Mouse (Mus musculus) c-Kit-positive CD71-negative TER-119-negative erythroid progenitor cells, embryonic 14.5 days (primary cell): ENCODE results near the gene Net1.
"Not testable (repeated sequence)": the region's sequence is repeated elsewhere in the genome, so short reads cannot be mapped to it uniquely, and the experiment has no call there.

ENCODE experiments used
- DNase-seq: peaks from one replicate; pipeline ENCODE4 v3.0.0-alpha.2; 2013; ENCODE audit warnings: low read depth

Gene Net1

DNA sequence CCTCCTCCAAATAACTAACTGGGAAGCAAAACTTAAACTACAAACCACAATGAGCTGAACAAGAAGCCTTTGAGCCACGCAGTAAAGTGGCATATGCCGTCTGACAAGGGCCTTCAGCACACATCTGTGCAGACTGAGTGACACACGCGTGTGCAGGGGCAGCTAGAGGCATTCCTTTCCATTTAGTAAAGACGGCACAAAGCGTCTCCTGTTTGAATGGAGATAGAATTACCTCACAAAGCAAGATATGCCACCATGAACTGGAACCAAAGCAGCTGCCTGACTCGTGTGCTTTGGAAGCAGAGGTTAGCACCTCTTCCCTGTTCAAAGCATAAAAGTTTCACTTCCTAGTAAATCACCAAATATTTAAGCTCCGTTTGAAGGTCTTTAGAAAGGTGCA, 28.0 kb downstream of the Net1 start:
- no peak for DNase-seq

DNA sequence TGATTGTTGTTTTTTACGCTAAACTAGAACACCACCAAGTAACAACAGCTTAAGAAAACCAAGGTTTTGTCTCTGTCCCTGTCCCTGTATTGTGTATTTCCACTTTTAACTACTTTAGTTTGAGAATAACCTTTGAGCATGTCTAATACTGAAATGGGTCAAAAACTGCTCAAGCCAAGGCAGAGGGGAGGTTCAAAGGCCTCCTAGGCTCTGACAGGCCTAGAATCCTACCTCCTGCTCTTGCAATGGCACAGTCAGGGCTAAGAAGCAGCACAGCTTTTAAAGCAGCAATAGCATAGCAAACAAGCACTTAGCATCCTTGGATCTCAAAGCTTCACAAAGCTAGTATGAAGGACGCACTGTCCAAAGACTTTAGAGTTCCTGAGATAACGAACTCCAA, 28.9 kb downstream of the Net1 start:
- no peak for DNase-seq

DNA sequence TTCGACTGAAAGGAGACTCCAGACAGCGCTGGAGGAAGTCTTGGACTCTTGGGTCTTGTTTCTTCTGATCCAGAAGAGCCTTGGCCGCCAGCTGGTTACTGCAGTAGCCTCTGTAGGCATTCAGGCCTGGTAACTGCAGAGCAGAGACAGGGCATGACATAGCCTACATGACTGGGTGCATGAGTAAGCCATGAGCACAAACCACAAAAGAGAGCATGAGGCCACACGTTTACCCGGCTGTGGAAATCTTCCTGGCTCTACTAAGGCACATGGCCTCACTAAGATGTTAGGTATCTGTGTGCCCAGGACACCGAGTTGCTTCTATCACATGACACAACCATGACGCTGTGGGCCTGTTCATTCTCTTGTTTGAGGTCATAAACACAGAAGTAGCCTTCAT, 31.4 kb downstream of the Net1 start:
- no peak for DNase-seq

DNA sequence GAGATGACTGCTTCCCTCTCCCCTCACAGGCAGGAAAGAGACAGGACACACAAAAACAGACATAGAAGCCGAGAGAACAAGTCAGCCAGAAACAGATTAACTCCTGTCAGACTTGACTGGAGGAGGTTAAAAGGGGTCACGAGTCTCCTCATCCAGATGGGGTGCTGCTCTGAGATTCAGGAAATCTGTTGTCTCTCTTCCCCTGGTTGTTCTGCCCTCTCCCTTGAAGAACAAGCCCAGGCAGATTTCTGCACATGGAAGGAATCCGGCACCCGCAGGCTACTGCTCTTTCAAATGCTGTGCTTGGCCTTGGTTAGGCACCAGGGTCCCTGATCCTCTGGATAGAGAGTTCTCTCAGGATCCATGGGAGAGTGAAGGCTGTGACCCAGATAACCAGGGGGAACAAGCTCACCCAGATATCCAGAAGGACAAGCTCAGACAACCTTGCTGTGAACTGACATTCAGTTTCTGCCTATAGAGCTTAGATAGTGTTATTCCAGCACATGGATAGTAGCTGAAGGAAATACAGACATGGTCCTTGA, 40.3 kb downstream of the Net1 start:
- no peak for DNase-seq

DNA sequence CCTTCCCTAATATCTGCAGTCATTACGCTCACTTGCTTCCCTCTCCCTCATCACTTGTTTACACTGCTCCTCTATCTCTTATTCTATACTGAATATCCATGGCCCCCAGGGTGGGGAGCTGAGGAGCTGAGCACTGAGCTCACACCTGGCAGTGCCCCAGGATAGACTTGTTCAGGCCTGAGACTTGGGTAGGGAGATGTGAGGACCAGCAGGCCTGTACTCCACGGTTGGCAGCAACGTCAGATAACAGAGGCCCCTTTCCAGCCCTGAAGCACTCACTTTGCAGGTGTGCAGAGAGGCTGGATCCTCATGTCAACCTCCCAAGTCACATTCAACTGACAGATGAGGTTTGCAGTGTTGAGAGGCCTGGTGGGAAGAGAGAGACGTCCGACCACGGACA, 40.8 kb downstream of the Net1 start:
- DNase-seq: no peak

DNA sequence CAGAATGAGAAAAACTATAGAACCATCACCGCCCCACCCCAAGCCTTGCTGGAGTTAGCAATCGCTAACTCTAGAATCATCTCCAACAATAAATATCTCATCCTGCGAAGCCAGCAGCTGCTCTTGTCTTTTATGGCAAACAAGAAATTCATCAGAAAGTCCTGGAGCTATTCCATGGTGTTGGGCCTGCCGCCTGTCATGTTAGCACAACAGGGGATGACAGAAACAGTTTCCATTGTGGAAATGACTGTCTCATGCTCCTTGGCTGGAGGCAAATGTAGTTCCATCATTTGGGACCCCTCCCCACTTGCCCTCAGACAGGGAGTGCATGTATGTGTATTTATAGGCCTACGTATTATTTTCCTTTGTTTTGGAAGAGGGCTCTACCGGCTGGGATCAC, 41.6 kb downstream of the Net1 start:
- DNase-seq: no peak

DNA sequence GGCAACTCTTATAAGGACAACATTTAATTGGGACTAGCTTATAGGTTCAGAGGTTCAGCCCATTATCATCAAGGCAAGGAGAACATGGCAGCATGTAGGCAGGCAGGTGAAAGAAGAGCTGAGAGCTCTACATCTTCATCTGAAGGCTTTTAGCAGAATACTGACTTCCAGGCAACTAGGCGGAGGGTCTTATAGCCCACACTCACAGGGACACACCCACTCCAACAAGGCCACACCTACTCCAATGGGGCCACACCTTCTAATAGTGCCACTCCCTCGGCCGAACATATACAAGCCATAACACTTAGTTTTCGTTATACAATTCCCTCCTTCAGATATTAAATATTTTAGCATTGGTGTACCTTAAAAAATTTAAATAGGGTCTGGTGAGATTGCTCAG, 45.2 kb downstream of the Net1 start:
- no peak for DNase-seq

- DNase-seq: no peak
These were observed 48.1 kb downstream of the Net1 start for GRCm38 (mm10) chr13:3869901-3870300.

DNA sequence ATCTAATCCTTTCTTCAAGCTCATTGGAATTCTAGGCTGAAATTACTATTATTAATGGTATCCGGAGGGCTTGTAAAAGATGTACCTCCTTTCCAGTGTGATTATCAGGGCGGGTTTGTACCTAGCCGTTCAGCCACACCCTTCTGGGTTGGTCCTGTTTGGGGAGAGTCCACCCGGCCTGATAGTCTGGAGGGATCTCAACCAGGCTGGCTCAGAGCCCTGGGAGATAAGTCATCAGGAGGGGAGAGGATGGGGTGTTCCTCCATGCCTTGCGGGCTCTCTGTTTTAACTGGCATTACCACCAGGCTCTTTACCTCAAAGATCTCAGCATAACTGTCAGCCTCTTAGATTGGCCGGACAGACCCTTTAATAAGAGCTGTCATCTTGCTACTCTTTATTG, 50.9 kb downstream of the Net1 start:
- no peak for DNase-seq

DNA sequence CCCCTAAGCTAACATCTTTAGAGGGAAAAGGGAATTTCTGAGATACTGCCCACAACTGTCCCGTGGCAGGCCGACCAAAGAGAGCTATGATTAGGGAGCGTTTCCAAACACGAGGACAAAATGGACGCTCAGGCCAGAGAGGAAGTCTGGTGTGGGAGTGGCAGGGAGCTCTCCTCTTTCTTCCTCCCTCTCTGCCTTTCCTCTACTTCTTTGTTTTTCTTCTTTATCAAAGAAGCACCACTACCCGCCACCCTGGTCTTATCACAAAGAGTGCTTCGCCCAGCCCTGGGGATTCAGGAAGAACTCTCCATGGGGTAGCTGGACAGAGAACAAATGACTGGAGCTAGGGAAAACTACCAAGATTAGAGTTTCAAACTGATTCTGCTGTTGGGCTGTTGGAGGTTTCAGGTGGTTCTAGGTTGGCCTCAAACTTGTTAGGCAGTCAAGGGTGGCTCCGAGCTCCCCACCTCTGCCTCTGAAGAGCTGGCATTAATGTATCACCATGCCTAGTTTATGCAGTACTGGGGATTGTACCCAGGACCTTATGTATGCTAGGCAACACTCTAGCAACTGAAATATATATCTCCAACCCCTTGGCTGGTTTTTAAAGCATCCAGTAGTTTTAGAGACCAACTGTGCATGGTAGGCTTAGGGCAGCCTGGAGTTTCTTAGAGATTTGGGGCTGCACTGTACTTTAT, 51.5 kb downstream of the Net1 start:
- DNase-seq: no peak

DNA sequence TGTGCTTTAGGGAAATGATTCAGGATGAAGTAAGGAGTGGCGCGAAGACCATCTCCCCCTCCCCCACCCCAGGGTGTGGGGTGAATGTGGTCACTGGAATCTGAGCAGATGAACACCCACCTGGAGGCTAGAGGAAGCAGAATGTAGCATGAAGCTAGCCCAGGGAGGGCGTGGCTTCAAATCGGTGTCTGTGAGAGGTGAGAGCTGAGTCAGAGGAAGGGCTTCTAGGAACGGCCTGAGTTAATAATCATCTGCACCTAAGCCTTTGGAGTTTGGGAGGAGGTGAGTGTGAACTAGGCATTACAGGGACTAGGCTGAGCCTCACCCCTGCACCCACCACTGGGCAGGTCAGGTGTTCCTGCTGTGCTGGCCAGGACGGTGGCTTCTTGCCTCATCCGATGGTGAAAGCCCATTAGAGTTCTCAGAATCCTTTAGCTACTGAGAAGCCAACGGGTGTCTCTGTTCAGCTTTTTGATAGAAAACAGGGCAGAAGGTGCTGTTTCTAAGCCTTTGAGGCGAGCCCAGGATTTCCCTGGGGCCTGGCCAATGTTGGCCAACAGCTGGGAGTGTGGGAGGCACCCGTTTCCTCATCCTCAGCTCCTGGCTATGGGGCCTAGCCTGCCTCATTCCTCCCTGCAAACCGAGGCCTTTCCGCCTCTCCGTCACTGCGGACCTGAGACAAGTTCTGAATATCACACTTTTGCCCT, 52.2 kb downstream of the Net1 start:
- DNase-seq: no peak

DNA sequence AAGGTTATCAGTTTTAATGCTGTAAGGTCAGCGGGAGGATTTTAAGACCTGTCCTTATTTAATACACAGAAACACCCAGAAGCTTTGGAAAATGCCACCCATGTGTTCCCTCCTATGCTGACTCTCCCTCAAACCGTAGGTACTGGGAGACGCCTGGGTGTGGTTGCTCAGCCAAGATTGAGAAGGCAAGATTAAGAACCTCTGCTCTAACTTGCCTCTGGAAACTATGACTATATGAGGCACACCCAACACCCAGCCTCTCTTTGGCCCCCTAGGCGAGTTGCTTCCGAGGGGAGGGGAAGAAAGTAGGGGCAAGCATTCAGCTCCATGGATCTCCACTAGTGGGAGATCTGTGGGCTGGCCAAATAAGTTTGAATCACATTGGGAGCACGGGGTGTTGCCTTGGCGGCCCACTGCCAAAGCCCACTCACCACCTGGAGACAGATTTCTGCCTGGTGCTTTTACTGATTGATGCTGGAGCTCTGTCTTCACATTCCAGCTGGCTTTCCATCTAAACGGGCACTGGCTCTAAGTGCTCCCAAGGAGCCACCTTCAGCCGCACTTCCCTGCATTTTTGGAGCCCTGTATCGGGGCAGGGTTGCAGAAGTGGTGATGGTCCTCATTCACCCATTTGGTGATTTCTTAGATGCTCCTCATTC, 55.0 kb downstream of the Net1 start:
- no peak for DNase-seq

GRCm38 (mm10) chr13:3862325-3862724, 55.7 kb downstream of the Net1 start:
- DNase-seq: no peak

DNA sequence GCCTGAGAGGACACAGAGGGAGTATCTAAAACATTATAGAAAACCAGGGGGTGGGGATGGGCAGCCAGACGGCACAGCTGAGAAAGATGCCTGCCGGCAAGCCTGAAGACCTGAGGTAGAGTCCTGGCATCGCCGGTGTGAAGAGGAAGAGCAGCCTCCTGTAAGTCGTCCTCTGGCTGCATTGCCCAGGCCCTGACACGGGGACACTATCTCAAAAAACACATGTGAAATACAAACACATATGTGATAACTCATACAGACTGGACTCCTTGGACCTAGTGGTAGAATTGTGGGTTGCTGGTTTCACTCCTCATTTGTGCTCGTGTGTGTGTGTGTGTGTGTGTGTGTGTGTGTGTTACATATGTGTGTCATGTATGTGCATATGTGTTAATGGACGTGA, 56.8 kb downstream of the Net1 start:
- DNase-seq: no peak

- no peak for DNase-seq
These were observed 61.8 kb downstream of the Net1 start for GRCm38 (mm10) chr13:3856252-3856651.

- DNase-seq: no peak
These were observed 63.2 kb downstream of the Net1 start for GRCm38 (mm10) chr13:3854856-3855255.

DNA sequence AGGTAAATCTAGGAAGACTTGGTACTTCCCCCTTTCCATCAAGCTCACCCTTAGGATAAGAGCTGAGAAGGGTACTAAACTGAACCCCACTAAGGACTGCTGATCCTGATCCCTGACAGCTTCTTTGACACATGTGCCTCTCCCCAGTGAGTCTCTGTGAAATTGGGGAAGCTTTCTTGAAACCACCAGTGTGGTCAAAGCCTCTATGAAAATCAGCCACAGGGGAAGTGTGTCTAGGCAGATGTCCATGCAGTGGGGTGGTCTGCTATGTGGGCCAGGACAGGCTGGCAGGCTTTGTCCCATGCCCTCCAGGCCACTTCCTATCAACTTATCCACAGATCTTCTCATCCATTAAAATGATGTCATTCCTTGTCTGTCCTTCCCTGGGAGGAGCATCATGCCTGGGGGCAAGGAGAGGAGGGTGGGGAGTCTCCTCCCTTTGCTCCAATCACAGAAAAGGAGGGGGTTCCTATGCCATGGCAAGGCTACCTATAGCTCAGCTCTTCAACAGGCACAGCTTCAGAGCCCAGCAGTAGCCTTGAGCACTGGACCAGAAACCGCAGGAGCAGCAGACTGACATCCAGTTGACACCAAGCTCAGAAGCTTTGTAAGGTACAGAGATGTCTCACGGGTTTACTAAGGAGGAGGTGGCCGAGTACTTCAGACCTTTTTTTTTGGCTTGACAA, 64.2 kb downstream of the Net1 start, which contains the start of gene Calm5:
Gene Calm5 (plus strand): TSS at position 526 of the 686 bp plus-strand sequence.
- not testable (repeated sequence) for DNase-seq

DNA sequence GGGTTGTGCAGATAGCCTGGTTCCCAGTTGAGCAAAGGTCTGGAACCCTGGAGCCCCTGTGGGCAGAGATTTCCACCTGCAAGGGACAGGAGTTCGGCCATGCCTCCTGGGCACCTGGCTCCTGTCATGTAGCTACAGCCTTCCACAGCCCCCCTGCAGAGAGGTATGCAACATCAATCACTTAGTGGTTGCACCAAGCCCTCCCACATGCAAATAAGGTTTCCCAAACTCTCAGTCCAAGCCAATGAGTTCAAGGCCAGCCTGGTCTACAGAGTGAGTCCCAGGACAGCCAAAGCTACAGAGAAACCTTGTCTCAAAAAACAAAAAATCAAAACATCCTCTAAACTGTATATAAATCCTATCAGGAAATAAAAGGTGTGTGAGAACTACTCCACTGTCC, 67.7 kb downstream of the Net1 start:
- no peak for DNase-seq

DNA sequence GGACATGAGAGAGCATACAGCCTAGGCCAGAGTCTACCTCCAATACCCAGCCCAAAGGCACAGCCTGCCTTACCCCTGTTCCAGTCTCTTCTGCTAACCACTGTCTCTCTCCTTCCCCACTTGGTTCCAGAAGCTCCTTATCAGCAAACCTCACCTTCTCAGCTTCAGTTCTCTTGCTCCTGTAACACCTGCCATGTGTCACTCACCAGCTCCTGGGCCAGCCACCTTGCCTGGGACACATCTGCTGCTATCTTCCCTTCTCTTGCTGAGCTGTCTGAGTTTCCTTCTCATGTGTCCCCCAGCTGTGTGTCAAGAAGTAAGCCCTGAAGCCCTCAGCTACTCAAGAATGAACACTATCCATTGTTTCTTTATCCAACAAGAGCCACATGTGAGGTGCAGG, 77.4 kb downstream of the Net1 start:
- DNase-seq: not testable (repeated sequence)

- not testable (repeated sequence) for DNase-seq
These were observed 80.7 kb downstream of the Net1 start, which contains the start of gene Calm4 for GRCm38 (mm10) chr13:3837312-3837807. TSS of gene Calm4 (plus strand) at chr13:3837757.

DNA sequence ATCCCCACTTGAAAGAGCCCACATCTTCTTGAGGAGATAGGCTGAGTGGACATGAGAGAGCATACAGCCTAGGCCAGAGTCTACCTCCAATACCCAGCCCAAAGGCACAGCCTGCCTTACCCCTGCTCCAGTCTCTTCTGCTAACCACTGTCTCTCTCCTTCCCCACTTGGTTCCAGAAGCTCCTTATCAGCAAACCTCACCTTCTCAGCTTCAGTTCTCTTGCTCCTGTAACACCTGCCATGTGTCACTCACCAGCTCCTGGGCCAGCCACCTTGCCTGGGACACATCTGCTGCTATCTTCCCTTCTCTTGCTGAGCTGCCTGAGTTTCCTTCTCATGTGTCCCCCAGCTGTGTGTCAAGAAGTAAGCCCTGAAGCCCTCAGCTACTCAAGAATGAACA, 84.4 kb downstream of the Net1 start:
- DNase-seq: not testable (repeated sequence)

DNA sequence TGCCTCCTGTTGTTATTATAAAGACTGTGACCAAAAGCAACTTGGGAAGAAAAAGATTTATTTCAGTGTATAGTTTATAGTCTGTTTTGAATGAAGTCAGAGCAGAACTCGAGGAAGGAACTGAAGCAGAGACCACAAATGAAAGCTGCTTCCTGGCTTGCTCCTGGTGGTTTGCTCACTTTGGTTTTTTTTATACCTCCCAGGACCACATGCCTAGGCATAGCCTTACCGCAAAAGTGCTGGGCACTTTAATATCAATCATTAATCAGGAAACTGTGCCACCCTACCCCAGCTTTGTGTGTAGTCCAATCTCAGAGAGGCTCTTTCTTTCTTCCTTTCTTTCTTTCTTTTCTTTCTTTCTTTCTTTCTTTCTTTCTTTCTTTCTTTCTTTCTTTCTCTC, 85.6 kb downstream of the Net1 start:
- DNase-seq: no peak
